Mouse (Mus musculus): ENCODE data around the gene Prkca. TPM values are rescaled to one million over a fixed set of nuclear protein-coding genes. Genes with fewer than 3 reads are reported as not detected.
"Not testable (repeated sequence)": the region's sequence is repeated elsewhere in the genome, so short reads cannot be mapped to it uniquely, and the experiment has no call there.

Prkca gene
- polyA plus RNA-seq, 1 experiment from 2014 or later, result 7.8 TPM

DNA sequence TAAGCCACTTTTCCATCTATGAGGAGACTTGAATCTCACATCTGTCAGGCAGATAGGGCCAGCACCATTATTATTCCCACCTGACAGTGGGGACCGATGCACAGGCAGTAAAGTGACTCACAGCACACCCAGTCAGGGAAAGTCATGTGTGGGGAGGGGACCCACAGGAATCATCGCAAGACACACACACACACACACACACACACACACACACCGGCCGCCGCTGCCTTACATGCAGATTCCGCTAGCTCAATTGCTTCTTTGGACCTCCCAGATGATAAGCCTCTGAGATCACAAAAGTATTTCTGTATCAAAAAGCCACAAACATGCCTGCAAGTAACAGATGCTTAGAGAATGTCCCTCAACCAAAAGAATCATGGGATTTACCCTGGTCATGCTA lies 239.6 kb downstream of the Prkca start:
- Histone ChIP-seq H3K27me3 (no peaks in the 10 kb centered on the region), H3K9me3 (0 out of 2 replicates have a peak, but pooled peaks cover 9% of the 10 kb centered on the region), H3K4me2 (no peak overlapping the region), H3K27ac (no peak overlapping the region), H3K36me3 (no peaks in the 10 kb centered on the region), H3K9ac (replicated peaks) (no peak overlapping the region), H3K4me1 (replicated peaks) (peaks cover 3% of the 10 kb centered on the region; the same call in 1 of the 2 replicates), H3K4me3 (replicated peaks) (no peak overlapping the region)
- WGBS, result 93% methylated on average over 6 of the region's 6 CpGs
- ATAC-seq (ENCODE audit: insufficient number of reproducible peaks, insufficient read depth, low FRiP score, low TSS enrichment, low read depth), result no peak

- Histone ChIP-seq H3K27ac (no peak overlapping the region), H3K4me1 (replicated peaks) (peaks cover 3% of the 10 kb centered on the region; the same call in 1 of the 2 replicates), H3K4me2 (no peak overlapping the region), H3K27me3 (no peaks in the 10 kb centered on the region), H3K36me3 (no peaks in the 10 kb centered on the region), H3K4me3 (replicated peaks) (no peak overlapping the region), H3K9me3 (0 out of 2 replicates have a peak, but pooled peaks cover 9% of the 10 kb centered on the region), H3K9ac (replicated peaks) (no peak overlapping the region)
- ATAC-seq (ENCODE audit: insufficient number of reproducible peaks, insufficient read depth, low FRiP score, low TSS enrichment, low read depth), result no peak
- WGBS, result 67% methylated on average over 8 of the region's 8 CpGs
Measured at GRCm38 (mm10) chr11:108101280-108101950, 242.3 kb downstream of the Prkca start.

DNA sequence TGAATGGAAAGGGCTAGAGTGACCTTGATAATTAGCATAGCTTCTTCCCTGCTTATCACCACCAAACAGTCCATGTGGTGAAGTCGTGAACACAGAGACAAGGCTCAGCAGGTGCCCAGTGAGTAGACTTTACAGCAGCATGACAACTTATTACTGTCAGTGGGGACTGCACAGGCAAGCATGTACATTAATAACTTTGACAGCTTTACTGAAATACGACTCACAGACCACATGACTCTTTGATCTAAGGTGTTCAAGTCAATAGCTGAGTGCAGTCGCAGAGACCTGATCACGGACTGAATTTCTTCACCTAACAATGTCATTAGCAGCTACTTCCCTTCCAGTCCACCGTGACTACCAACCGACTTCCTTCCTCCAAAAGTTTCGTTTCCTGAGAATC lies 245.4 kb downstream of the Prkca start:
- Histone ChIP-seq H3K9ac (replicated peaks) (no peak overlapping the region), H3K4me3 (replicated peaks) (no peak overlapping the region), H3K4me1 (replicated peaks) (no peaks in the 10 kb centered on the region), H3K36me3 (no peaks in the 10 kb centered on the region), H3K27ac (no peak overlapping the region), H3K9me3 (0 out of 2 replicates have a peak, but pooled peaks cover 3% of the 10 kb centered on the region), H3K4me2 (no peak overlapping the region), H3K27me3 (no peaks in the 10 kb centered on the region)
- ATAC-seq (ENCODE audit: insufficient number of reproducible peaks, insufficient read depth, low FRiP score, low TSS enrichment, low read depth), result no peak
- 66% methylated on average over 7 of the region's 7 CpGs for WGBS

DNA sequence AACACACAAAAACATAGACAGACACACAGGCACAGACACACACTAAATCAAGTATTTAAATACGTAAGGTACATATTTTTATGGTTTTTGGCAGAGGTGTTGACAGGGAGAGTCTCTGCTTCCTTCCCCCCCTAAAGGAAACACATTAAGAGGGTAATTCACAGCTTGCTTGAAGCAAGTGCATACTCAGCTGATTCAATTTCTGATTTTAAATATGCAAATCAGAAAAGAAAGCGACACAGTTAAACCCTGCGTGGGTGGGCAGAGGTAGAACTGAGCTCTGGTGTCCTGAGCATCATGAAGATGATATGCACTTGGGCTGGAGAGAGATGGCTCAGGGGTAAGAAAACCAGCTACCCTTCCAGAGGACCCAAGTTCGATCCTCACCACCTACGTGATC lies 248.9 kb downstream of the Prkca start:
- ATAC-seq (ENCODE audit: insufficient number of reproducible peaks, insufficient read depth, low FRiP score, low TSS enrichment, low read depth), result no peak
- WGBS, result 89% methylated on average over 5 of the region's 5 CpGs
- Histone ChIP-seq H3K4me1 (replicated peaks) (no peaks in the 10 kb centered on the region), H3K4me3 (replicated peaks) (no peak overlapping the region), H3K4me2 (no peak overlapping the region), H3K9ac (replicated peaks) (no peak overlapping the region), H3K36me3 (no peaks in the 10 kb centered on the region), H3K9me3 (no peaks in the 10 kb centered on the region), H3K27me3 (no peaks in the 10 kb centered on the region), H3K27ac (no peak overlapping the region)

DNA sequence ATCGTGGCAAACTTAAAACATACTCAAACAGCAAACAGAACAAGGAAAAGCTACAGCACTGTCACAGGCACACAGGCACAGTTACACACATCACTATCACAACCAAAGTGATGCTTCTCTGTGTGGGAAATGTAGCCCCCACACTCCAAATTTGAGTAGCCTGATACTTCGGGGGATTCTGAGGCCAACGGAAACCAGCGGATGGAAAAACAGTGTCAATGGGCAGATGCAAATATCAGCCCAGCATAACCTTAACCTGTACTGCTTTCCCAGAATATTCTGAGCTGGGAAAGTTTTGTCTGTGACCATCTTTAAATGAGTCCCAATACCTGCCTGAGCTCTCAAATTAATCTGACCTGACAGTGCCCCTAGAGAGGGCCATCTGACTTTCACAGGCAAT lies 250.5 kb downstream of the Prkca start:
- WGBS, result 93% methylated on average over 4 of the region's 4 CpGs
- H3K27me3 ChIP-seq, result no peaks in the 10 kb centered on the region
- H3K4me1 ChIP-seq (replicated peaks), result no peaks in the 10 kb centered on the region
- H3K27ac ChIP-seq, result no peak overlapping the region
- H3K4me2 ChIP-seq, result no peak overlapping the region
- H3K4me3 ChIP-seq (replicated peaks), result no peak overlapping the region
- no peak for ATAC-seq (ENCODE audit: insufficient number of reproducible peaks, insufficient read depth, low FRiP score, low TSS enrichment, low read depth)
- H3K36me3 ChIP-seq, result no peaks in the 10 kb centered on the region
- H3K9ac ChIP-seq (replicated peaks), result no peak overlapping the region
- no peaks in the 10 kb centered on the region for H3K9me3 ChIP-seq

- no peaks in the 10 kb centered on the region for H3K27me3 ChIP-seq
- no peak overlapping the region for H3K4me3 ChIP-seq (replicated peaks)
- H3K4me2 ChIP-seq, result no peak overlapping the region
- H3K4me1 ChIP-seq (replicated peaks), result no peaks in the 10 kb centered on the region
- ATAC-seq (ENCODE audit: insufficient number of reproducible peaks, insufficient read depth, low FRiP score, low TSS enrichment, low read depth), result no peak
- H3K27ac ChIP-seq, result no peak overlapping the region
- H3K9ac ChIP-seq (replicated peaks), result no peak overlapping the region
- WGBS, result 91% methylated on average over 3 of the region's 3 CpGs
- no peaks in the 10 kb centered on the region for H3K36me3 ChIP-seq
- no peaks in the 10 kb centered on the region for H3K9me3 ChIP-seq
Measured at GRCm38 (mm10) chr11:108091238-108091637, 252.5 kb downstream of the Prkca start.

DNA sequence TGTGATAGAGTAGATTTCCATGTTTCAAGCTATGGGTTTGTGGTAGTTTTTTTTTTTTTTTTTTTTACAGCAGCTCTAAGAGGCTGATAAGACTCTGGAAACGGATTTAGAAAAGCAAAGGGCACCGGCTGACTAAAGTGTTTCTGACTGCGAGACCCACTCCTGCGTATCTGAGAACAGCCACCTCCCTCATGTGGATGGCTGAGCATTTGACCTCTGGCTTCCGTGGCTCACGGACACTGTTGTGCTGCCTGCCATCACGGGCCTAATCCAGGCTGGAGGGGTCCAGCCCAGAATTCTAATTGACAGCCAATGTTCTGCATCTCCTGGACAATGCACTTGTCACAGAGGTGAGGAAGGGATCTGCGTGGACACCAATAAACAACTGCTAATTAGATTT lies 253.0 kb downstream of the Prkca start:
- Histone ChIP-seq H3K9ac (replicated peaks) (no peak overlapping the region), H3K4me1 (replicated peaks) (no peaks in the 10 kb centered on the region), H3K27ac (no peak overlapping the region), H3K9me3 (no peaks in the 10 kb centered on the region), H3K36me3 (no peaks in the 10 kb centered on the region), H3K4me2 (no peak overlapping the region), H3K27me3 (no peaks in the 10 kb centered on the region), H3K4me3 (replicated peaks) (no peak overlapping the region)
- WGBS, result 75% methylated on average over 8 of the region's 8 CpGs
- ATAC-seq (ENCODE audit: insufficient number of reproducible peaks, insufficient read depth, low FRiP score, low TSS enrichment, low read depth), result no peak

DNA sequence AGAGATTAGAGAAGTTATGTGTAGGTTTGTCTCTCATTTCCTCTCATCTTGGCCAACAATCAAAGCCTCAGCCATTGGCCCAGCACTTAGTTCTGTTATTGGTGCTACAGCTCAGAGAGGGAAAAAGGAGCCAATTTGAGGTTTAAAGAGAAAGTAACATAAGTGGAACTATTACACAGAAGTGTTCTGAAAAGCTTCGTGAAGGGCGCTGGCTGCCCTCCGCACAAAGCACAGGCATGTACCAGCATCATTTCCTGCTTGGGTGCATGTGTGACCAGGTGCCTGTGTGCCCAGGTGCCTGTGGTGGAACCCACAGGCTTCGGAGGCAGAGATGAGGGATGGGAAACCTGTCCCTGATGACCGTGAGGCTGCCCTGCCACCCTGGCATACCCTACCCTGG lies 255.7 kb downstream of the Prkca start:
- Histone ChIP-seq H3K4me2 (no peak overlapping the region), H3K9ac (replicated peaks) (no peak overlapping the region), H3K9me3 (no peaks in the 10 kb centered on the region), H3K4me3 (replicated peaks) (no peak overlapping the region), H3K4me1 (replicated peaks) (no peaks in the 10 kb centered on the region), H3K27ac (no peak overlapping the region), H3K27me3 (no peaks in the 10 kb centered on the region), H3K36me3 (no peaks in the 10 kb centered on the region)
- ATAC-seq (ENCODE audit: insufficient number of reproducible peaks, insufficient read depth, low FRiP score, low TSS enrichment, low read depth), result no peak
- WGBS, result 92% methylated on average over 5 of the region's 5 CpGs

DNA sequence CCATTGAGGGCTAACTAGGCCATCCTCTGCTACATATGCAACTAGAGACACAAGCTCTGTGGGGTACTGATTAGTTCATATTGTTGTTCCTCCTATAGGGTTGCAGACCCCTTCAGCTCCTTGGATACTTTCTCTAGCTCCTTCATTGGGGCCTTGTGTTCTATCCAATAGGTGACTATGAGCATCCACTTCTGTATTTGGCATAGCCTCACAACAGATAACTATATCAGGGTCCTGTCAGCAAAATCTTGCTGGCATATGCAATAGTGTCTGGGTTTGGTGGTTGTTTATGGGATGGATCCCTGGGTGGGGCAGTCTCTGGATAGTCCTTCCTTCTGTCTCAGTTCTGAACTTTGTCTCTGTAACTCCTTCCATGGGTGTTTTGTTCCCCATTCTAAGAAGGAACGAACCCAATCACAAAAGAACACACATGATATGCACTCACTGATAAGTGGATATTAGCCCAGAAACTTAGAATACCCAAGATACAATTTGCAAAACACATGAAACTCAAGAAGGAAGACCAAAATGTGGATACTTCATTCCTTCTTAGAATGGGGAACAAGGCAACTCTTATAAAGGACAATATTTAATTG lies 256.5 kb downstream of the Prkca start:
- not testable (repeated sequence) for H3K27ac ChIP-seq; H3K4me3 ChIP-seq (replicated peaks); H3K4me2 ChIP-seq; H3K4me1 ChIP-seq (replicated peaks); H3K9ac ChIP-seq (replicated peaks); H3K36me3 ChIP-seq; H3K9me3 ChIP-seq; ATAC-seq (ENCODE audit: insufficient number of reproducible peaks, insufficient read depth, low FRiP score, low TSS enrichment, low read depth); H3K27me3 ChIP-seq
- 88% methylated on average over 1 of the region's 1 CpGs for WGBS

DNA sequence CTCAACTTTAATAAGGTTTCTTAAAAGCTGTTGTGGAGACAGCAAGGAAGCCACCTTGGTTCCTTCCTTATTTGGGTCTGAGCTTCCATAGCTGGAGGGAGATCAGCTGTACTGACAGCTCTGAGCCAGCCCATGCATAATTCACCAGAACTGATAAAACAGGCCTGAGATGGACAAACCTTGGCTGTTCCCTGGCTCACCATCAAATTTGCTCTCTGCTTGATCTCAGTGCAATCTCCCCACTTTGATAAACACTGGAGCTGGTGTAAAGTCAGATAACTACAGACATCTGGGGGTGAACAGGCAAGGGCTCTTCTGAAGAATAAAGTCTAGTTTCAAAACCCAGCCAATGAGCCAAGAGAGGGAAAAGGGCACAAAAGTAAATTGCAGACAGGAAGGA lies 261.1 kb downstream of the Prkca start:
- Histone ChIP-seq H3K4me2 (no peak overlapping the region), H3K4me1 (replicated peaks) (0 out of 2 replicates have a peak, but pooled peaks cover 7% of the 10 kb centered on the region), H3K9ac (replicated peaks) (no peak overlapping the region), H3K27ac (no peak overlapping the region), H3K27me3 (no peaks in the 10 kb centered on the region), H3K4me3 (replicated peaks) (no peak overlapping the region), H3K9me3 (no peaks in the 10 kb centered on the region), H3K36me3 (no peaks in the 10 kb centered on the region)
- no peak for ATAC-seq (ENCODE audit: insufficient number of reproducible peaks, insufficient read depth, low FRiP score, low TSS enrichment, low read depth)

DNA sequence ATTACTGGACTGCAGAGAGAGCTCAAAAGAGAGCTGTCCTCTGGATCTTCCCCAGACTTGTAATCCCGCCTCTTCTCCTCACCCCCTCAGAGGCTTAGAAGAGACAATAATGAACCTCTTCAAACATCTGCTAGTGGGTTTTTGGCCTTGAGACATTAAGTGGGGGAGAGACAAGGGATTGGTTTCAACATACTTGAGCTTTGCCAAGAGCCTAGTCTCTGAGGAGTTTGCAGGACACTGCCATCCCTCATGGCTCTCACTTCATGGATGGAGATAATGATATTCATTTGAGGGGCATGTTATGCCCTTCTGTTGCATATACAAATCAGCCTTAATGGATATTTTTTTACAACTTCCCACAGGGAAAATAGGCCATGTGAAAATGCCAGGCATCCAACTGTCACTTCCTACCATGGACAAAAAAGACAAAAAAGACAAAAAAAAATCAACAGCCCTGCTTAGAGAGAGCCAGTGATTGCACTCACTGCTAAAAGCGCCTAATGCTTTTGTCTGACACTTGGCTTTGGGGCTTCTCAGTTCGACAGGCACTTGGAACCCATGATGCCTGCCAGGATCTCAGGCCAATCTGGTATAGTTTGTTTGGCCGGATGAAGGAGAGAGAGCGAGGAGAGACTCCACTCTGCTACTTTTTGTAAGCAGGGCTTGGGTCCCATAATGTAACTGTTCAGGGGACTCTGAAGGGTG lies 263.6 kb downstream of the Prkca start:
- H3K9me3 ChIP-seq, result no peaks in the 10 kb centered on the region
- H3K4me1 ChIP-seq (replicated peaks), result 0 out of 2 replicates have a peak, but pooled peaks cover 7% of the 10 kb centered on the region
- no peak overlapping the region for H3K4me2 ChIP-seq
- H3K4me3 ChIP-seq (replicated peaks), result no peak overlapping the region
- ATAC-seq (ENCODE audit: insufficient number of reproducible peaks, insufficient read depth, low FRiP score, low TSS enrichment, low read depth), result no peak
- H3K27me3 ChIP-seq, result no peaks in the 10 kb centered on the region
- H3K27ac ChIP-seq, result no peak overlapping the region
- no peaks in the 10 kb centered on the region for H3K36me3 ChIP-seq
- WGBS, result 88% methylated on average over 5 of the region's 5 CpGs
- no peak overlapping the region for H3K9ac ChIP-seq (replicated peaks)

Measured in limb, embryonic 12.5 days (tissue).